Mouse (Mus musculus): Measurements from ENCODE around the gene 1700013G24Rik.

GRCm38 (mm10) chr4:137500149-137500548, 47.1 kb downstream of the 1700013G24Rik start:
- TF ChIP-seq CTCF (IDR thresholded peaks at IDR 0.05; ENCODE audit: low read depth), result no peak
- TF ChIP-seq EP300 (IDR thresholded peaks at IDR 0.05; ENCODE audit: low read depth), result no peak

Measured in liver, postnatal 0 days (tissue).